Mouse (Mus musculus) adrenal gland, adult (tissue): ENCODE measurements around the gene Fam69a.
A peak's percentile ranks its signal among the peaks of the same experiment; 100 is the strongest.

ENCODE experiments used
- DNase-seq, 2 experiments: peaks; one replicate each; pipeline ENCODE4 v3.0.0; 2022 to 2023; ENCODE audit warnings: low spot score in 1 of 2; ENCODE audit not compliant: inconsistent age in 2 of 2

The Fam69a gene

GRCm38 (mm10) chr5:107866127-107867126 lies 120.5 kb downstream of the Fam69a start:
- DNase-seq = peak; percentile 21 to 72

- peak; percentile 19 to 57 for DNase-seq
These were observed 122.9 kb downstream of the Fam69a start for GRCm38 (mm10) chr5:107863971-107864370.

GRCm38 (mm10) chr5:107858963-107859362 lies 127.9 kb downstream of the Fam69a start:
- DNase-seq = no peak
